Mouse (Mus musculus) spleen, postnatal 4 days (tissue): ENCODE measurements around the gene Pgpep1l.

Experiments used
- DNase-seq, 2 experiments: peaks; one replicate each; pipeline ENCODE4 v3.0.0; 2022; ENCODE audit warnings: low spot score in 2 of 2

Pgpep1l gene

GRCm38 (mm10) chr7:68259523-68260081 is 4.4 kb downstream of the Pgpep1l start:
- no peak for DNase-seq

- DNase-seq: no peak
These were observed 5.5 kb downstream of the Pgpep1l start for GRCm38 (mm10) chr7:68258326-68259150.

GRCm38 (mm10) chr7:68257767-68258166 is 6.3 kb downstream of the Pgpep1l start:
- DNase-seq: no peak

DNA sequence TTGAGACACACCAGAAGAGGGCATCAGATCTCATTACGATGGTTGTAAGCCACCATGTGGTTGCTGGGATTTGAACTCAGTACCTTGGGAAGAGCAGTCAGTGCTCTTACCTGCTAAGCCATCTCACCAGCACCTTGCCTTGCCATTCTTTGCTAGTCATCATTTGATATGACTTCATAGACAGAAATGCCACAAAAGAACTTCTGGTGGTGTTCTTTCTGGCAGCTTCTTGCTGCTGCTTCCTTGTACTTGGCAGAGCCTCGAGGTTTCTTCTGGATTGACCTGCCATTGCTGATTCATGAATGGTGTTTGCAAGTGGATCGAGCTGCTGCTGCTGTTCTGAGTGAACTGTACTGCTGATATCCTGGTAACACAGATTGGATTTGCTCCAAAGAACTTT is 13.1 kb downstream of the Pgpep1l start:
- no peak for DNase-seq

DNA sequence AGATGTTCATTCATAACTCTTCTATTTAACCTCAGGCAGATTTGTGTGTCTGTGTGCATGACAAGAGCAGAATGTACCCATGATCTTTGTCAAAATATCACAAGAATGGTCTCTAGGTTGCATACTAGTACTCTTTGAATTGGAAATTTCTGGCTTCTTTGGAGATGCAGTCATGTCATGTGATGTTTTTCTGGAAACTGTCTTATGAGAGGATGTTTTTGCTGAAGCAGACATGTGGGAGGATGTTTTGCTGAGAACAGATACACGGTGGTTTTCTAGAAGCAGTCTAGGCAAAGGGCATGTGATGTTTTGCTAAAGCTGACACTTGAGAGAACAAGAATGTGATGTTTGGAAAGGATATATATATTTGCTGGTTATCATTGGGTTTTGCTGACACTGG is 13.6 kb downstream of the Pgpep1l start:
- DNase-seq: no peak

DNA sequence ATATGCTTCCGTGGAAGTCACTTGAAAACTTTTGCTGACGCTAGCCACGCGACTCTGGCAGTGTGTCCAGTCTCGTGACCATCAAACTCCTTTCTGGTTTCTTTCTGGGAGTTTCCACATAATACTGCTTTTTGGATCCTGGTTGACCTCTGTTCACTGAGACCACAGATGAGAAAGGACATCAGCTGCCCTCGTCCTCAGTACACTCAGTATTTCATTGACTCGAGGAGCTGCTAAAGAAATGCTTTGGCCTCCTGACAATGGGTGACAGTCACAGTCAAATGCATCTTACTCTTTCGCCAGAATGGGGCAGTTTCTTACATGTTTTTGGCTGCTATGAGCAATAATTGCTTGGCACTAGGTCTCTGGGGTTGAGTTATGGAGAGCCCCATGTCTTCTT is 17.8 kb downstream of the Pgpep1l start:
- no peak for DNase-seq

- no peak for DNase-seq
These were observed 18.4 kb downstream of the Pgpep1l start for GRCm38 (mm10) chr7:68245681-68246080.

DNA sequence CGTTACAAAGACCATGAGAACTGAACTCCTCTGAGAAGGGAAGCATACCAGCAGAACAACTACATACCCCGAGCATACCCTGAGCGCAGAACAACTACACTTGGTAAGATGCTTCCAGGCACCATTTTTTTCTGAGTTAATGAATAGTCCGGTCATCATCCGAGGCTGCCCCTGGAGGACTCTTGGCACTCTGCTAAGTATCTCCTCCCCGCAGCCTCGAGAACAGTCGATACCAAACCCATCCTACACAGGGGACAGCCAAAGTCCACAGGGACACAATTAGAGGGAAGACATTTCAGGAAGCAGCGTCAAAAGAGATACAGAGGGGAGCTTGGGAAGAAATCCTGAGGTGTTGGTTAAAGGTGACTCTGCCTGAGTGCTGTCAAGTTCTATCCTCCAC is 22.8 kb downstream of the Pgpep1l start:
- no peak for DNase-seq

DNA sequence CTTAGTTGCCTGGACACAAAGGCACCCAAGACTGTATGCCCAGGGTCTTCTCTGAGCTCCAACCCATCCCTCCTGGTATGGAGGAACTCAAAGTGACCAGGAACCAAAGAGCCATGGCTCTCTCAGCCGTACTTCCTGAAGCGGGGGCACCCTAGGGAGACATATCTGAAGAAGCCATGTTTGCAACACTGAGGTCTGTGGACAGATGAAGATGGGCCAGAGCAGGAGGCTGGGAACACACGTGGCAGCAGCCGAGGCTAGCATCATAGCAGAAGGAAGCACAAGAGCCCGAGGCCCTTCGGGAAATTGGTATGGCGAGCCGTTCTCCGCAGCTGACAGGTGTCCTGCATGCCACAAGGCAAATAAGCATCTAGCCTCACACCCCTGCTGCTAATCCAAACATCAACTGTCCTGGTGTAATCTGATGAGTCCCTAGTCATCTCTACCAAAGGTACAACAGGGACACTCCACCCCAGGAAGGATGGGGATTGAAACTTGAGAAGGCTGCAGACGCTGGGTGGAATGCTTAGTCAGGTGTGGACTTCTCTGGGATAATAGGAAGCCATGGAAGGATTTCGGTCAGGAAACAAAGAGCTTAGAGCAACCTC is 24.7 kb downstream of the Pgpep1l start:
- DNase-seq: no peak

GRCm38 (mm10) chr7:68236817-68237216 is 27.2 kb downstream of the Pgpep1l start:
- no peak for DNase-seq

- no peak for DNase-seq
These were observed 30.3 kb downstream of the Pgpep1l start for GRCm38 (mm10) chr7:68233619-68234223.

- DNase-seq: no peak
These were observed 31.5 kb downstream of the Pgpep1l start for GRCm38 (mm10) chr7:68232521-68232920.

DNA sequence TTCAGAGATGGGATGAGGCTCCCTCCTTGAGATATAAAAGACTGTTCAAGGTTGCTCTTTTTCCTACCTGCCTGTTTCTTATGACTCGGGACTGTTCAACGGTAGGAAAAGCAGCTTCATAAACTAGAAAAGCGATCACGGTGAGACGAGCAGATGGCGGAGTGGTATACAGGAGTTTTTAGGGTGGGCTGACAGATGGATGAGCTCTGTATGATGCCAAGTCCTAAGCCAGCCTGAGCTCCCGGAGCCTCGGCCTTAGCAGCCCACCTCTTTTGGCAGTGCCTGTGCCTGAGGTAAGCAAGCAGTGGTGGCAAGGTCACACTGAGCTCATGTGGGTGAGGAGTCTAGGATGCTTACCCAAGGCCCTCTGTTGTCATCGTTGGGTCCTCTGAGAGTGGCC is 33.2 kb downstream of the Pgpep1l start:
- DNase-seq: no peak

DNA sequence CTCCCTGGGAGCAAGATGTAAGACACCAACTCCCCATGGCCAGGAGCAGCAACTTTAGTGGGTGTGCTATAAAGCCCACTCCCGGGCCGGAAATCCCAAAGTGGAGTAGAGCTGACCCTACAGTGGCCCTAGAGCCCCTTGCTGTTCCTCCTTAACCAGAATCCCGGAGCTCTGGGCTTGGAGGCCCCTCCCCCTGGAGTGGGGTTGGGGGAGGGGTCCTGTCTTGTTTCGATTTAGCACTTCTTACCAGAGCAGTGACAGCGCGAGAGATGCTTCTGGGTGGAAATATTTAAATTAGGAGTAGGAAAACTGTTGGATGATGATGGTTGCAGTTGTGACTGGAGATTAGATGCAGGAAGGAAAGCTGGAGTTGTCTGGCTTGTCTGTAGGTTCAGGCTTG is 35.5 kb downstream of the Pgpep1l start:
- DNase-seq: no peak

DNA sequence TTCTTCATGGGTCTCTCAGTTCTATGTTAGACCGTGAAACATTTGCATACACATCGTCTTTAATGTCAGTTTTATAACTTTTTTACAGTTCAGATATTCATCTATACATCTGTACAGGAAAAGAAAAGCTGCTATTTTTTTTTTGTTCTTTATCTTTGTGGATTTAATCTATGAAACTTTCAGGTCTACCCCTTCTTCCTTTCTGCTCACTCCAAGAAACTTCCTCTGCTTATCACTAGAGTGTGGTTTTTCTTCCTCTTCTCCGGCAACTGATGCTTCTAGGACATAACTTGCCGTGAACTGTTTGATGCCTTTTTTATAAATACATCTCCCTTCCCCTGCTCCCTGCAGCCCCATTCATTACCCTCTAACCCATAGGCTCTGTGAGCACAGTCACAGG is 36.4 kb downstream of the Pgpep1l start:
- DNase-seq: no peak

GRCm38 (mm10) chr7:68227021-68227420 is 37.0 kb downstream of the Pgpep1l start:
- DNase-seq: no peak

DNA sequence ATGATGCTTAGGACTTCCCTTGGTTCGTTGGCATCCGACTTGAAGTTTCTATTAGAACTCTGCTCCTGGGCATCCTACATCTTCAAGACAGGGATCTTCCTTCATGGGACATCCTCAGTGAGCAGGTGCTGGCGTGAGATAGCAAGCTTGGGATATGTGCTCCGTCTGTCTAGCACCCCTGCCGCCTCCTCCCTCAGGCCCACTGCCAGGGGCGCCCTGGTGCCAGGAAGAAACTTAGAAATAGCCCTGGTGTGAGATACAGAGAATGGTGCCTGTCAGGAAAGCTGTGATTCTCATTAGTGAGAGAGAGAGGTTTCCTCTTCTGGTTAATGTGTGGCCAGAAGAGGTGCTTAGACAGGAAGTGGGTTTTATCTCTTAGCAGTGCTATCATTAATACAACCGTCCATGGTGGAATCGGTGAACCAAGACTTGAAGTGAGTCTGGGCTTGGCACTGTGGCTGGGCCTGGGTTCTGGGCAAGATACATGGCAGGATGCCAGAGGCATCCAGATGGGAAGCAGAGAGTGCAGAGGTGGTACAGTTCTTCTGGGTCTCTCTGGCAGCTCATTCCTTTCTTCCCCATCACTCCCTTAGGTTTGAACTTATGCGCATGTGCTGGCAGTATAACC is 38.5 kb downstream of the Pgpep1l start:
- no peak for DNase-seq

DNA sequence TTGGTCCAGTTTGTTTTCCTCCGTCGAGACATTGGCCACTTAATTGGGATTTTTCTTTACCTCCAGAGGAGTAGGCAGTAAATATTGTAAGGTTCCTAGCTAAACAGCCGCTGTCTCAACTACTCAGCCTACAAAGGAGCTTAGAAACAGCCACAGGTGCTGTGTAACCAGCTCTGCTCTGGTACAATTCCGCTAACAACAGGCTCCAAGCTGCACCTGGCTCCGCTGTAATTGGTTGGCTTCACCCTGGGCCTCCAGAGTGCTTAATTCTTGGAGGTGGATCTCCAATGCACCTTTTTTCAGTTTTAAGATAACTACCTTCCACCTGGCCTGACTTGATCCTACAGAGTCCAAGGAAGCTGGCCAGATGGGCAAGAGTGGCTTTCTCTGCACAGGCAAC is 40.0 kb downstream of the Pgpep1l start:
- no peak for DNase-seq

DNA sequence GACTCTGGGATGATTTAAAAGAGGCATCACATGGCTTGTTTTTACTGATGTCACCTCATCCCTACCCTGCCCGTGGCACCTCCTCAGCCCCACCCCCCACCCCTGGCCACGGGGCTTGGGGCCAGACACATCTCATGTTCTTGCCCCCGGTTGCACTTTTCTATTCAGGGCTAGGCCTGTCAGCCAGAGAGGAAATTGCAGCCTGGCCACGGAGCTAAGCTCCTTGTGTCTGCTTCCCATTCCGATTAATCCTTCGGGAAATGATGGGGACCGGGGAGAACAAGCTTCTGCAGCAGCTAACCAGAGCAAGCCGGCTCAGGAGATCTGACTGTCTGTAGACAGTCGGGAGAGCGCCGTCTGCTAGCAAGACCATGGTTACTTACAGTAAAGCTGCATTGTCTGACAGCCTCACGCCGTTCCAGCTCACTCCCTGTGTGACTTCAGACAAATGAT is 40.7 kb downstream of the Pgpep1l start:
- DNase-seq: no peak

DNA sequence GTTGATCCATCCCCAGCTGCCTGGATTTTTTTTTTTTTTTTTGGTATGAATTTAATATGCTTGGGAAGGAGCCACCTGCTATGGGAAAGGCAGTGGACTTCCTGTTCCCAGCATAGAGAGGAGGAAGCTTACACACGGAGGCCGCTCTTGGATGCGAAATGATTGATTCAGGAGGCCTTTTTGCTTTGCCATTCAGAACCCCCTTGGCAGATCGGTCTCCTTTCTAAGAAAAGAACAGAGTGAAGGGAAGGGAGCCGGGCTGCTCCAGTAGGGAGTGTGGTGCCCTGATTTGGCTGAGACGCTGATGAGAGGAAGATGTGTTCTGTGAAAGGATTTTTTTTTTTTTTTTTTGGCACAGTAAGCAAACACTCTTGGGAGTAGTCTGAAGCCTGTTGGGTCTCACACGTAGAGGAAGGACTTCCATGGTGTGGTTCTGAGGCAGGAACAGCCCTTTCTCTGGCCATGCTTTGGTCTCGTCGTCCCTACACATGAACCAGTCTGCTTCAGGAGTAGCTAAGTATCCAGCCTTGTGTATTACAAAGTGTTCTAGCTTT is 42.3 kb downstream of the Pgpep1l start:
- DNase-seq: no peak

- DNase-seq: no peak
These were observed 45.2 kb downstream of the Pgpep1l start for GRCm38 (mm10) chr7:68218879-68219278.

DNA sequence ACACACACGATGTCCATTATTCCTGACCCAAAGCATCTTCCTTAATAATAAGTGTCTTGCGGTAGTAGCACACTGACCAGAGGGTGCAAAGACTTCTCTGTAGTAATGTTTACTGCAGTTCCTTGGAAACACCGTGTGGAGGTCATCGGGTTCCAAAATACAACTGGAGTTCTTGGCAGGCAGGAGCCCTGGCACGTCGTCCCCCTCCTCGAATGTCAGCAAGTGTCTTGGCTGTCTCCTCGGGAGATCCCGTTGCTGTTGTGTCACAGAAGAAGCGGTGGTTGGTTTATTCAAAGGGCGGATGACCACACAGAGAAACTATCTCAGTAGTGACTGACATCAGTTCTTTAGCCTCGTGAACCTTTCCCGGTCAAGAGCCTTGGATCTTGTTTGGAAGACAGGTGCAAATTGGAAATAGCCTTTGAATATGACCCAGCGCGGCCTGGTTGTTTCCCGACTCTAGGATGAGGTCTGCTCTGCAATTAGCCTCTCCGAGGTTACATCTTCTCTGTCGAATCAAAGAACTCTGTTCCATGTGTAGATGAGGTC is 48.4 kb downstream of the Pgpep1l start:
- no peak for DNase-seq
